Mouse (Mus musculus): Measurements from ENCODE around the gene Olfr270. TPM values are rescaled to one million over a fixed set of nuclear protein-coding genes. Genes with fewer than 3 reads are reported as not detected.

Gene Olfr270
- polyA plus RNA-seq (2014; fragmentation: Illumina TruSeq; extraction: RNeasy Lipid Tissue Mini Kit (QIAGEN cat#74804); ENCODE audit: low read depth, low replicate concordance): 0.34 TPM

DNA sequence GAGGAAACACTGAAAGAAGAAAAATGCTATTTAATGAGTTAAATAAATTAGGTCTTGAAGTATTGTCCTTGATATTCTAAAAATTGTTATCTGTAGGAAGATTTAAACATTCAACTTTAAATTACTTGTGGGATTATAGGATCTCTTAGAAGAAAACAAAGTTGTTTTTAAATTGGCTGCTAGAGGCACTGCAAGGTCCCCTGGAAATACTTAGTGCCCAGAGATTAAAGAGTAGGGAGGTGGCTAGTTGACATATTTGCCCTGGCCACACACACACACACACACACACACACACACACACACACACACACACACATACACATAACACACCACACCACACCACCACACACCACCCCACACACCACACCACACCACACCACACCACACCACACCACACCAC is at the start of gene Olfr270:
Gene Olfr270 (plus strand): TSS at position 301 of the 400 bp plus-strand sequence.

DNA sequence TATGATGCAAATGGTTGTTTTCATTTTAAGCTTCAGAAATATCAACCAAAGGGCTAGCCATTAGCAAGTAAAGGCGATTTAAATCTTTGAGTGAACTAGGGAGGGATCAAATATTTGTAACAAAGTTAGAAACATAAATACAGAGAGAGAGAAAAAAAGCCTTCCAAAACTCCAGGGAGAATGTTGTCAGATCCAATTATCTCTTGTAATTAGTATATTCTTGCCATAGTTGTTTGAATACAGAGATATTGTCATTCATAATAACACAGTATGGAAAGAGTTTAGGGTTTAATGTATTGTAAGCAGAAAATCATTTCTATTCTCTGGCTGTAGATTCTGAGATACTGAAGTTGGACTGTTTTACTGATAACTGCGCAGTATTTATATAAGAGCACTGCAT is 45.3 kb upstream of the Olfr270 start, which contains the start of gene Olfr272:
Gene Olfr272 (minus strand): TSS at position 101 of the 400 bp plus-strand sequence.

DNA sequence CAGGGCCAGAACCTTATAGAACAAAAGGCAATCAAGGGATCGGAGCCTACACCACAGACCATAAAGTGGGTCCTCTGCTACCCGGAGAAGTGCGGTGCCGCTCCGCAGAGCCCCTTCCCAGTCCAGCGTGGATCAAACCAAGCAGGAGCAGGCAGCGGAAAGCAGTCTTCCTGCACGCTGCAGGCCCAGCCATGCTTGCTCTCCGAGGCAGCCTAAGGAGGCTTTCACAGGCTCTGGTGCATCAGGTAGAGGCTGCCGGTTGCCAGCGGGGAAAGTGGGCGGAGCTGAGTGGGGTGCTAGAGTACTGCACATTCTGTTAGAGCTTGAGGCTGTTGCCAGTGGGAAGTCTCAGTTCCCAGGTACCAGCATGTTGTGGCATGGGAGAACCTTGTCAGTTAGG is 24.9 kb downstream of the Olfr270 start, which contains the start of gene Nipsnap3a:
Gene Nipsnap3a (plus strand): TSS at position 25 of the 400 bp plus-strand sequence.

DNA sequence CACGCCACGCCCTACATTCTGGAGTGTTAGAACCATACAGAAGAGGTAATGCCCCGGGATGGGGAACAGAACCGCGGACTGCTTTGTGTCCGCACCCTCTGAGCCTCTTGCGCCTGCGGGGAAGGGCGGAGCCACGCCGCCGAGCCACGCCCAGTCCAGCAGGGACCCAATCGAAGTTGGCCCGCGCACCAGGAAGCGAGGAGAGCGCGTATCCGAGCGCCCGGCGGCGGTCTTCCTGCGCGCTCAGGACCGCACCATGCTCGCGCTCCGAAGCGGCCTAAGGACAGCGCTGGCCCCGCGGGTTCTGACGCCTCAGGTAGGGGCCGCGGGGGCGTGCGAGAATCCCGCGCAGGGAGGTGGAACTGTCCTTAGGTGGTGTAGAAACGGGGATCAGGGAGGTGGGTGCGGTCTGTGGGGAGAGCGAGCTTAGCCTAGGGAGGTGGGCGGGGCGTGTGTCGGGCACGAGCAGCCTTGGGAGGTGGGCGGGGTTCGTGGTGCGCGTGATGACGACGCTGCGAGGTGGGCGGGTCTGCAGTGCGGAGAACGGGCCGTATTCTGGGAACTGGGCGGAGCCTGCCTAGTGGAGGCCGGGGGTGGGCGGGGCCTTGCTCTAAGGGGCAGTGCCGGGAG is 47.5 kb downstream of the Olfr270 start, which contains the start of gene Nipsnap3b:
Gene Nipsnap3b (plus strand): TSS at position 149 of the 630 bp plus-strand sequence.

Other genes starting within 250 kb of the Olfr270 start
- gene Olfr275, start 149.9 kb upstream of the Olfr270 start, polyA plus RNA-seq (2014; fragmentation: Illumina TruSeq; extraction: RNeasy Lipid Tissue Mini Kit (QIAGEN cat#74804); ENCODE audit: low read depth, low replicate concordance): not detected
- not detected for gene Olfr273, start 105.3 kb upstream of the Olfr270 start, polyA plus RNA-seq (2014; fragmentation: Illumina TruSeq; extraction: RNeasy Lipid Tissue Mini Kit (QIAGEN cat#74804); ENCODE audit: low read depth, low replicate concordance)
- 0.24 TPM for gene Olfr272, start 45.4 kb upstream of the Olfr270 start, polyA plus RNA-seq (2014; fragmentation: Illumina TruSeq; extraction: RNeasy Lipid Tissue Mini Kit (QIAGEN cat#74804); ENCODE audit: low read depth, low replicate concordance)
- 1.7 TPM for gene Nipsnap3a, start 24.7 kb downstream of the Olfr270 start, polyA plus RNA-seq (2014; fragmentation: Illumina TruSeq; extraction: RNeasy Lipid Tissue Mini Kit (QIAGEN cat#74804); ENCODE audit: low read depth, low replicate concordance)
- gene Nipsnap3b, start 47.3 kb downstream of the Olfr270 start, polyA plus RNA-seq (2014; fragmentation: Illumina TruSeq; extraction: RNeasy Lipid Tissue Mini Kit (QIAGEN cat#74804); ENCODE audit: low read depth, low replicate concordance): 52.8 TPM
- gene Abca1, start 195.3 kb downstream of the Olfr270 start, polyA plus RNA-seq (2014; fragmentation: Illumina TruSeq; extraction: RNeasy Lipid Tissue Mini Kit (QIAGEN cat#74804); ENCODE audit: low read depth, low replicate concordance): 49.4 TPM

Data from adipose tissue, adult 10 weeks (tissue).